Mouse (Mus musculus) embryonic facial prominence, embryonic 13.5 days (tissue): ENCODE data around the gene Sox18. TPM values are rescaled to one million over a fixed set of nuclear protein-coding genes. Genes with fewer than 3 reads are reported as not detected.
A peak's percentile ranks its signal among the peaks of the same experiment; 100 is the strongest.

ENCODE experiments used
- ATAC-seq: fragments of 200-750 bp; cut with Nextera tagmentation; 2 replicates; pipeline ENCODE4 v1.8.0; 2017; ENCODE audit warnings: low read depth; ENCODE audit not compliant: insufficient number of reproducible peaks, insufficient read depth, low FRiP score, low TSS enrichment
- H3K27ac ChIP-seq: fragments of 300-500 bp; sonication (generic); 2 replicates; pipeline ENCODE4 v1.5.1; 2015; ENCODE audit warnings: moderate library complexity, mild to moderate bottlenecking, inconsistent platforms
- H3K27me3 ChIP-seq: fragments of 300-500 bp; sonication (generic); 2 replicates; pipeline ENCODE4 v1.6.1; 2015; ENCODE audit warnings: mild to moderate bottlenecking, inconsistent platforms
- H3K36me3 ChIP-seq: fragments of 300-500 bp; sonication (generic); 2 replicates; pipeline ENCODE4 v1.6.1; 2015; ENCODE audit warnings: mild to moderate bottlenecking, inconsistent platforms
- H3K4me1 ChIP-seq: fragments of 300-500 bp; sonication (generic); 2 replicates; pipeline ENCODE4 v1.6.1; 2015; ENCODE audit warnings: inconsistent platforms
- H3K4me2 ChIP-seq: fragments of 300-500 bp; sonication (generic); 2 replicates; pipeline ENCODE4 v1.6.1; 2015; ENCODE audit warnings: moderate library complexity, mild to moderate bottlenecking, inconsistent platforms
- H3K4me3 ChIP-seq: fragments of 300-500 bp; sonication (generic); 2 replicates; pipeline ENCODE4 v1.5.1; 2015; ENCODE audit warnings: mild to moderate bottlenecking, inconsistent platforms
- H3K9ac ChIP-seq: fragments of 300-500 bp; sonication (generic); 2 replicates; pipeline ENCODE4 v1.6.1; 2015; ENCODE audit warnings: mild to moderate bottlenecking, inconsistent platforms
- H3K9me3 ChIP-seq: fragments of 300-500 bp; sonication (generic); 2 replicates; pipeline ENCODE4 v1.6.1; 2016; ENCODE audit warnings: inconsistent platforms
- WGBS: fragments of 180-500 bp; shearing (Covaris S2); methylation state at CpG from one replicate; pipeline ENCODE4 v1.1.7; 2015; ENCODE audit warnings: mixed read lengths; 5-methylcytosine and 5-hydroxymethylcytosine counted together
- polyA plus RNA-seq: library from polyadenylated mRNA; unstranded; fragments of >200 nt; fragmentation: Nextera tagmentation; extraction: Ambion mirVana; gene quantifications from 2 replicates; pipeline ENCODE4 v1.2.1, GENCODE M21; 2015

The Sox18 gene
- polyA plus RNA-seq, 1 experiment from 2014 or later: 92.4 TPM

DNA sequence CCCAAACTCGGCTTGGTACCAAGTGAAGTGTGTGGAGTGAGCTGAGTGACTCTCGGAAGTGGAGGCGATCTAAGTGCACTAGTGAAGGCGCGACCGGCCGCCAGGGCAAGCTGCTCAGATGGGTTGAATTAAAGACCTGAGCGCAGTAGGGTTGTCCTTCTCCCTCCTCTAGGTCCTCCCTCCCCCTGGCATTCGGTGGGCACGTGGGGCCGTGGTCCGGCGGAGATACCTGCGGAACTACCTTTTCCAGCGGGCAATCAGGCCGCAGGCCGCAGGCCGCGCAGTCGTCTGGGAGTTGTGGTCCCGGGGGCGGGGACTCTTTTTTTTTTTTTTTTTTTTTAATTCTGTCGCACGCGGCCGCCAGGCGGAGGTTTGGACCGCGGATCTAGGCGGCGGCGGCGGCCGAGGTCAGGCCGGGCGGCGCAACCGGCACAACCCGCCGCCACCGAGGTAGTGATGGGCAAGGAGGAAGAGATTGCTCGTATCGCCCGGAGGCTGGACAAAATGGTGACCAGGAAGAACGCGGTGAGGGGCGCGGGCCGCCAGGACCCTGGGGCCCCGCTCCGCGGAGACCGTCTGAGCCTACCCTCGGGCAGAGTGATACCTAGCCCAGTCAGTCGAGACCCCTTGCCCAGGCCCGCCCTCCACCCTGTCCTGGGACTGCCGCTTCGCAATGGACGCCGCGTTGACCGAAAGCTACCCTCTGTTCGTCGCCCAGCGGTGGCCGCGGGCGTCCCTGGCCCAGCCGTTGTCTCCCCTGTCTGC lies 8.7 kb upstream of the Sox18 start, which contains the start of gene Tcea2:
Gene Tcea2 (plus strand): TSS at position 360 of the 765 bp plus-strand sequence.
- peak within 1 kb of the TSS; percentile 39; the same call in 1 of the 2 replicates for H3K27ac ChIP-seq
- peak within 1 kb of the TSS; percentile 89 for H3K4me2 ChIP-seq
- peak within 1 kb of the TSS; percentile 90 for H3K9ac ChIP-seq
- peaks cover 25% of the 10 kb centered on the region for H3K4me1 ChIP-seq
- H3K9me3 ChIP-seq: no peaks in the 10 kb centered on the region
- ATAC-seq: peak; percentile 12
- under 1% methylated on average over 69 of the region's 69 CpGs for WGBS
- peak within 1 kb of the TSS; percentile 66 for H3K4me3 ChIP-seq
- no peaks in the 10 kb centered on the region for H3K27me3 ChIP-seq
- H3K36me3 ChIP-seq: 0 out of 2 replicates have a peak, but pooled peaks cover 9% of the 10 kb centered on the region

DNA sequence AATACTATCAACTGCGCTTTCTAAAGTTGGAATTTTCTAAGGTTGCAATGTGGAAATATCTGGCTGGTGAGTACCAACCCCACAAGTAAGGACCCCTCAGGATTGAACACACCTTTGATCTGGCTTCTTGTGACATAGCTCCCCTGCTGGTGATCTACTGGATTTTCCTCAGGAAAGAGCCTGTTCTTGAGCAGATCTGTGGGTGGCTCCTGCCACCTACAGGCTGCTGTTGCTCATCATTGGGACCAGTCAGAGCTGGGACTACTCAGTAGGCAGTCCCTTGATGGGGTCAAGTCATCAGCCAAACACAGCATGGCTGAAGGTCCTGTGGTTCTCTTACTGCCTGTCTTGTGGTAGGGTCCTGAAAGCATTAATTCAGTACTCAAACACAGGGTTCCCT lies 7.3 kb upstream of the Sox18 start:
- WGBS: 39% methylated on average over 1 of the region's 1 CpGs
- peaks cover 33% of the 10 kb centered on the region for H3K4me1 ChIP-seq
- no peaks in the 10 kb centered on the region for H3K27me3 ChIP-seq
- no peak overlapping the region for H3K9ac ChIP-seq
- peak; percentile 65 for ATAC-seq
- H3K27ac ChIP-seq: no peak overlapping the region
- H3K36me3 ChIP-seq: no peaks in the 10 kb centered on the region
- H3K4me3 ChIP-seq: no peak overlapping the region
- no peaks in the 10 kb centered on the region for H3K9me3 ChIP-seq
- H3K4me2 ChIP-seq: no peak overlapping the region

DNA sequence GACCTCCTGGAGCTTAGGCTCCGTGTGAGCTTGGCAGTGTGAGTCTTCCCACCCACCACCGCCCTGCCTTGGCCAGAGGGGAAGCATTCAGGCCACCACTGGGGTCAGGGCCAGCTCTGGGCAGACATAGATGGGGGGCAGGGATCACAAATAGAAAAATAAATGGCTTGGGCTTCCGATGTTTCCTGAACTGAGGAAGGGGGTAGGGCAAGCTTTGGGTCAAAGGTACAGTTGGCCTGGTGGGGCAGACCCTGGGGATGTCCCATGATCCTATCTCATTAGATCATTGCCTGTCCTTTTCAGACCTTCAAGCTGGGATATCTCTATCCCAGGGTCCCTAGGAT lies 6.3 kb upstream of the Sox18 start:
- Histone ChIP-seq H3K36me3 (no peaks in the 10 kb centered on the region), H3K4me2 (no peak overlapping the region), H3K27ac (peak overlapping the region; percentile 44; the same call in 1 of the 2 replicates), H3K9me3 (no peaks in the 10 kb centered on the region), H3K4me3 (no peak overlapping the region), H3K4me1 (peaks cover 39% of the 10 kb centered on the region), H3K27me3 (peaks cover 10% of the 10 kb centered on the region), H3K9ac (no peak overlapping the region)
- no peak for ATAC-seq
- WGBS: 50% methylated on average over 3 of the region's 3 CpGs

DNA sequence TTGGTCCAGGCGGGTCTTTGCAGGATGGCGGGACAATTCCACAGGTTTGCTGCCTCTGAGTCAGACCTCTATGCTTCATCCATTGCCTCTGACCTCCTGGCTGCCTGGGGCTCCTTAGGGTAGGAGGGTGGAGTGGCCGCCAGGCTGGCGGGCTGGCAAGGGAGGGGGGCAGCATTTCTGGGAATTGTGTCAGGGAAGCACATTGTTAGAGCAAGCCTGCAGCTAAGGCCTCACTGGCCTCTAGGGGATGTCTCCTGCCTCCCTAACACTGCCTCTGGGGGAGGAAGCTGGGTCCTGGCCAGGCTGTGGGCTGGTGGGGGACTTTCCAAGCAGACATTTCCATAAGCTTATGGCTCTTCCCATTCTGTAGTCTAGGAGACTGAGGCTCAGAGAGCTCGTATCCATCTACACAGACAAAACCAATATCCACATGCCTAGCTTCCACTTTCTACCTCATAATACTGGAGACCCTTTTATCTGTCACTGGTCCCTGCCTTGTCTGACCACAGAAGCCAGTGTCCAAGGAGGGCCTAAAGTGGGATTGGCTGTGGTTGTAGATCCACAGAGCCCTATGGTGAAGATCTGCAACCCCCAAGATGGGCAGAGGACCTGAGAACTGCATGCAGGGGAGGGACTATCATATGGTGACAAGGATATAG lies 5.8 kb upstream of the Sox18 start:
- H3K27me3 ChIP-seq: peaks cover 15% of the 10 kb centered on the region
- ATAC-seq: no peak
- no peak overlapping the region for H3K4me3 ChIP-seq
- no peaks in the 10 kb centered on the region for H3K36me3 ChIP-seq
- peaks cover 39% of the 10 kb centered on the region for H3K4me1 ChIP-seq
- 0 out of 2 replicates have a peak overlapping the region, but pooled peaks have one; percentile 21 for H3K9ac ChIP-seq
- H3K9me3 ChIP-seq: no peaks in the 10 kb centered on the region
- WGBS: 49% methylated on average over 5 of the region's 5 CpGs
- H3K27ac ChIP-seq: peak overlapping the region; percentile 44; the same call in 1 of the 2 replicates
- H3K4me2 ChIP-seq: no peak overlapping the region

DNA sequence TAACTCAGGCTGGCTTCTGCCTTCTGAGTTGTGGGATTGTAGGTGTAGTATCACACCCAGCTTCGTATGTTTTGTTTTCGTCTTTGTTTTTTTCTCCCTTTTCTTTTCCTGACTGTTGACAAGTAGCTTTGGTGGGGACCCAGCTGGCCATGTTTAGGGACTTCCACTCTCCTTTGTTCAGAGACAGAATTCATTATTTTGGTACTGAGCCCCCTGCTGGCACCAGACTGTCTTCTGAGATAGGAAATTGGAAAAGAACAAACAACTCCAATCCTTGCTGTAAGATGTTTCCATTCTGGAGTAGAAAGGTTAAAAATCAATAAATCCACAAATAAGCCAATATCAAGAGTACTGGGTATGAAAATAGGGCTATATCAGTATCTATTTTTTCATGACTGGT lies 5.0 kb upstream of the Sox18 start:
- ATAC-seq: no peak
- Histone ChIP-seq H3K9ac (no peak overlapping the region), H3K9me3 (no peaks in the 10 kb centered on the region), H3K36me3 (no peaks in the 10 kb centered on the region), H3K4me2 (no peak overlapping the region), H3K4me3 (no peak overlapping the region), H3K27me3 (peaks cover 23% of the 10 kb centered on the region), H3K4me1 (peaks cover 42% of the 10 kb centered on the region), H3K27ac (no peak overlapping the region; the same call in 1 of the 2 replicates)
- 46% methylated on average over 2 of the region's 2 CpGs for WGBS

DNA sequence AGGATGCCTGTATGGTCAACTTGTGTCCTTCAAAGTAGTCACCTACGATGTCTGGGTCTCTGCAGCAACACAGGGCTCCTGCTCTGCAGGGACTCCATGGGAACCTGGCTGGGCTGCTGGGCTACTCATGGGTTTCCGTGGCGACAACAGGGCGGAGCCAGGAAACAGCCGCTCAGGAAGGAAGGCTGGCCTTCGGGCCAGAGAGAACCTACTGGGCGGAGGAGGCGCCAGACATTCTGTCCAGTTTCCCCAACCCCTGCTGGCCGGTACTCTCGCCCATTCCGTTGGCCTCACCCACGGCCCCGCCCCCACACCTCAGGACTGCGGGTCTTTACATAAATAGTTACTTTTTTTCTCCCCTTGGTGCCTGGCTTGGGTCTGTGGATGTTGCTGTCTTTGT lies 4.0 kb upstream of the Sox18 start:
- H3K27ac ChIP-seq: peak overlapping the region; percentile 13; the same call in 1 of the 2 replicates
- H3K4me3 ChIP-seq: no peak overlapping the region
- no peak for ATAC-seq
- H3K4me2 ChIP-seq: peak overlapping the region; percentile 43
- 7% methylated on average over 14 of the region's 14 CpGs for WGBS
- peaks cover 43% of the 10 kb centered on the region for H3K4me1 ChIP-seq
- peaks cover 33% of the 10 kb centered on the region for H3K27me3 ChIP-seq
- no peaks in the 10 kb centered on the region for H3K36me3 ChIP-seq
- H3K9ac ChIP-seq: 0 out of 2 replicates have a peak overlapping the region, but pooled peaks have one; percentile 44
- no peaks in the 10 kb centered on the region for H3K9me3 ChIP-seq

DNA sequence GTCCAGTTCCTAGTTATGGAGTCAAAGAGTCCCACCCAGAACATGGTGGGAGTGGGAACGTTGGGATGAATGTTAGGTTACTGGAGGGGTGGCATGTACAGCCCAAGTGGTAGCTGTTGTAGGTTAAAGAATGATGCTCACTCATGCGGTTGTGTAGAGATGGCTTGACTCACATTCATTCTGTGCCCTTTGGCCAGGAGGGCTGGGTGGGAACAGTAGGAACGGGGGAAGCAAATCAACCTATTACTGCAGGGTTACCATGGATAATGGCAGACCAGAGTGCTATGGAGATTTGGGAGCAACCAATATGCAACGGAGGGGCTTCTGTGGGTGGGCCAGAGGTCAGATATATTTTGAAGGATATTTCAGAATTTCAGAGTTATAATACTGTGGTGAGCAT lies 3.5 kb upstream of the Sox18 start:
- no peak for ATAC-seq
- H3K4me1 ChIP-seq: peaks cover 48% of the 10 kb centered on the region
- WGBS: 75% methylated on average over 4 of the region's 4 CpGs

DNA sequence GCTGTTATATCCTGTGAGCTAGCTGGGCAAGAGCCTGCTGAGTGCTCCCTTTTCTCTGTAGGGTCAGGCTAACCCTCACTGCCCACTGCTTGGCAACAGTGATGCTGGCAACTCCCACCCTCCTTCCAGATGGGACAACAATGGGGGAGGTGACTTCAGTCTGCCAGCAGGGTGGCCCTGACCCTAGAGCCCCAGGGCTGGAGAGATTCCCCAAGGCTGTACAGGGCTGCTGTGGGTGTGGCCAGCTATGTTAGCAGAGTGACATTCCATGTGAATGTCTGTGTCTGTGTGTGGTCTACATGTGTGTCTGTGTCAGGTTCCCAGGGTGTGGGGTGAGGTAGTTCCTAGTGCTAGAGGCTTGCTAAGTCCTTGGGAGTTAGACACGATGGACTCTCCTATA lies 2.1 kb upstream of the Sox18 start:
- no peak overlapping the region for H3K9ac ChIP-seq
- WGBS: 32% methylated on average over 1 of the region's 1 CpGs
- no peaks in the 10 kb centered on the region for H3K9me3 ChIP-seq
- H3K27me3 ChIP-seq: peaks cover 52% of the 10 kb centered on the region
- H3K4me1 ChIP-seq: peaks cover 45% of the 10 kb centered on the region
- 0 out of 2 replicates have a peak overlapping the region, but pooled peaks have one; percentile 45 for H3K27ac ChIP-seq
- no peaks in the 10 kb centered on the region for H3K36me3 ChIP-seq
- no peak overlapping the region for H3K4me3 ChIP-seq
- no peak for ATAC-seq
- H3K4me2 ChIP-seq: no peak overlapping the region

More for the DNA sequence above, 3.5 kb upstream of the Sox18 start:
- Histone ChIP-seq H3K9ac (no peak overlapping the region), H3K36me3 (no peaks in the 10 kb centered on the region), H3K4me3 (no peak overlapping the region), H3K27me3 (peaks cover 38% of the 10 kb centered on the region), H3K4me2 (no peak overlapping the region), H3K9me3 (no peaks in the 10 kb centered on the region), H3K27ac (no peak overlapping the region)

DNA sequence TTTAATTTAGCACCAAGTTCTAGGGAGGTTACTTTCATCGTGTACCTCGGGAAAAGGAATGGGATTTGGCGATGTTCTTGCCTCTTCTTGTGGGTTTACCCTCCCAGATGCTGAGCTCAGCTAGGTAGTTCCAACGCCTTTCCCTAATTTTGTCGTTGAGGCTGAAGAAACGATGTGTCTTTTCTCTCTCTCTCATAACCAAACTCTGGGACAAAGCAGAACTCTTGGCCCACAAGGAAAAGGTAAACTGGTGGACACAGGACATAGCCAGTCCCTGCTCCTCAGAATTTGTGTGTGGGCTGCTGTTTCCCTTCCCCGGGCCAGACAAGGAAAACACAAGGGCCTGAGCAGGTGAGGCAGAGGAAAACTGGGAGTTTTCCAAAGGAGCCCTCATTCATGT lies 544 bp upstream of the Sox18 start:
- no peaks in the 10 kb centered on the region for H3K9me3 ChIP-seq
- peaks cover 66% of the 10 kb centered on the region for H3K27me3 ChIP-seq
- H3K27ac ChIP-seq: peak overlapping the region; percentile 74; the same call in 1 of the 2 replicates
- H3K4me2 ChIP-seq: peak overlapping the region; percentile 80
- peak overlapping the region; percentile 56 for H3K4me3 ChIP-seq
- H3K36me3 ChIP-seq: no peaks in the 10 kb centered on the region
- peak overlapping the region; percentile 75; the same call in 1 of the 2 replicates for H3K9ac ChIP-seq
- 19% methylated on average over 7 of the region's 7 CpGs for WGBS
- ATAC-seq: no peak
- H3K4me1 ChIP-seq: peaks cover 42% of the 10 kb centered on the region

DNA sequence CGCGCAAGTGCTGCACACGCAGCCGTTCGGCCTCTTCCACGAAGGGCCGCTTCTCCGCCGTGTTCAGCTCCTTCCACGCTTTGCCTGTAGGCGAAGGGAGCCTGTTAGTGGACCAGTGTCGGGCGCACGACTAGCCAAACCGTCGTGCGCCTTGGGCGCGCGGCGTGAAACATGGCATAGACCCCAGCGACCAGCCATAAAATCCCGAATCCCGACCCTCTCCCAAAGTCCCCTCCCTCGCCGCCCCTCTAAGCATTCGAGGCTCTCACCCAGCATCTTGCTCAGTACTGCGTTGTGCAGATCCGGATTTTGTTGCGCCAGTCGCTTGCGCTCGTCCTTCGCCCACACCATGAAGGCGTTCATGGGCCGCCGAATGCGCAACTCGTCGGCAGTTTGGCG lies 528 bp downstream of the Sox18 start:
- Histone ChIP-seq H3K4me2 (peak overlapping the region; percentile 80), H3K36me3 (no peaks in the 10 kb centered on the region), H3K27me3 (peaks cover 66% of the 10 kb centered on the region), H3K9ac (peak overlapping the region; percentile 75), H3K4me1 (peaks cover 42% of the 10 kb centered on the region), H3K4me3 (peak overlapping the region; percentile 56), H3K27ac (peak overlapping the region; percentile 74), H3K9me3 (no peaks in the 10 kb centered on the region)
- no peak for ATAC-seq
- 1% methylated on average over 41 of the region's 41 CpGs for WGBS

DNA sequence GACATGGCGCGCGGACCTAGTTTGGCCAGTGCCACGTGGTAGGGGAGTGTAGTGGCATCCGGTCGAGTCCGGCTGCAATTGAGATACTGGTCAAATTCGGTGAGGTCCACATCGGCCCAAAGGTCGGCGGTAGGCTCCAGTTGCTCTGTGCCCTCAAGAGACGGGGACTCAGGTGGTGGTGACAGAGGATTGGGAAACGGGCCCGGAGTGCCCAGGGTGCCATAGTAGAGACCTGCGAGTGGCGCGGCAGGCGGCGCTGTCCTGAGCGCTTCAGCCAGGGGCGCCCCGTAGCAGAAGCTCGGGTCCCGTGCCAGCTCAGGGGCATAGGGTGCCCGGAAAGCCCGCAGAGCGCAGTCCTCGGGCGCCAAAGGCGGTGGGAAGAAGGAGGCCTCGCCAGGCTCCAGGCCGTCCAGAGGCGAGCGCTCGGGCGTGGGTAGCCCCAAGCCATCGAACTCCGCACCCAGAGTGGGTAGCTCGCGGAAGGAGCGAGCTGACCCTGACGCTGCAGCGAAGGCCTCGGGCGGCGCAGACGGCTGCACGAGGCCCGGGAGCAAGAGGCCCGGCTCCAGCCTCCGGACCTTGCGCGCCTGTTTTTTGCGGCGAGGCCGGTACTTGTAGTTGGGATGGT lies 1.0 kb downstream of the Sox18 start:
- H3K27me3 ChIP-seq: peaks cover 66% of the 10 kb centered on the region
- no peak for ATAC-seq
- no peaks in the 10 kb centered on the region for H3K9me3 ChIP-seq
- H3K4me3 ChIP-seq: peak overlapping the region; percentile 56
- H3K9ac ChIP-seq: peak overlapping the region; percentile 75
- H3K27ac ChIP-seq: peak overlapping the region; percentile 74
- WGBS: 3% methylated on average over 55 of the region's 56 CpGs
- peaks cover 37% of the 10 kb centered on the region for H3K4me1 ChIP-seq
- H3K36me3 ChIP-seq: no peaks in the 10 kb centered on the region
- H3K4me2 ChIP-seq: peak overlapping the region; percentile 80
